Mouse (Mus musculus): Measurements from ENCODE around the gene Lrrc63. TPM values are rescaled to one million over a fixed set of nuclear protein-coding genes. Genes with fewer than 3 reads are reported as not detected.

Gene Lrrc63
- polyA plus RNA-seq, 1 experiment from 2014 or later, result 0.07 TPM

GRCm38 (mm10) chr14:75060562-75060961 lies 70.1 kb downstream of the Lrrc63 start:
- Histone ChIP-seq H3K36me3 (ENCODE audit: insufficient read depth) (no peaks in the 10 kb centered on the region), H3K4me3 (ENCODE audit: low read depth, low read length) (no peak overlapping the region), H3K27me3 (ENCODE audit: insufficient read depth, low read length) (no peaks in the 10 kb centered on the region), H3K4me1 (ENCODE audit: insufficient read depth) (no peaks in the 10 kb centered on the region), H3K9me3 (ENCODE audit: low read depth, low read length) (no peaks in the 10 kb centered on the region), H3K27ac (ENCODE audit: low read depth) (no peak overlapping the region), H3K4me2 (no peak overlapping the region), H3K9ac (no peak overlapping the region)
- 0 out of 2 replicates have a peak, but pooled peaks have one; percentile 41 for ATAC-seq (ENCODE audit: insufficient read depth)
- peak; percentile 87 for DNase-seq
- WGBS, result 36% methylated on average over 8 of the region's 8 CpGs
- TF ChIP-seq CTCF (IDR thresholded peaks at IDR 0.05; ENCODE audit: low read depth), result peak; percentile 91

GRCm38 (mm10) chr14:75056861-75057431 lies 73.7 kb downstream of the Lrrc63 start:
- Histone ChIP-seq H3K36me3 (ENCODE audit: insufficient read depth) (no peaks in the 10 kb centered on the region), H3K9ac (no peak overlapping the region), H3K4me2 (no peak overlapping the region), H3K9me3 (ENCODE audit: low read depth, low read length) (no peaks in the 10 kb centered on the region), H3K27ac (ENCODE audit: low read depth) (no peak overlapping the region), H3K27me3 (ENCODE audit: insufficient read depth, low read length) (no peaks in the 10 kb centered on the region), H3K4me1 (ENCODE audit: insufficient read depth) (0 out of 2 replicates have a peak, but pooled peaks cover 5% of the 10 kb centered on the region), H3K4me3 (ENCODE audit: low read depth, low read length) (no peak overlapping the region)
- ATAC-seq (ENCODE audit: insufficient read depth) (no peak), DNase-seq (no peak)
- TF ChIP-seq CTCF (IDR thresholded peaks at IDR 0.05; ENCODE audit: low read depth), result no peak
- WGBS, result 72% methylated on average over 9 of the region's 9 CpGs

- Histone ChIP-seq H3K36me3 (ENCODE audit: insufficient read depth) (no peaks in the 10 kb centered on the region), H3K27ac (ENCODE audit: low read depth) (no peak overlapping the region), H3K4me1 (ENCODE audit: insufficient read depth) (0 out of 2 replicates have a peak, but pooled peaks cover 5% of the 10 kb centered on the region), H3K9me3 (ENCODE audit: low read depth, low read length) (no peaks in the 10 kb centered on the region), H3K9ac (no peak overlapping the region), H3K4me3 (ENCODE audit: low read depth, low read length) (no peak overlapping the region), H3K4me2 (no peak overlapping the region), H3K27me3 (ENCODE audit: insufficient read depth, low read length) (no peaks in the 10 kb centered on the region)
- DNase-seq (peak; percentile 37), ATAC-seq (ENCODE audit: insufficient read depth) (peak; percentile 59; the same call in 1 of the 2 replicates)
- no peak for TF ChIP-seq CTCF (IDR thresholded peaks at IDR 0.05; ENCODE audit: low read depth)
- WGBS, result 43% methylated on average over 14 of the region's 14 CpGs
Measured at GRCm38 (mm10) chr14:75054455-75055343, 76.0 kb downstream of the Lrrc63 start.

- Histone ChIP-seq H3K9ac (no peak overlapping the region), H3K36me3 (ENCODE audit: insufficient read depth) (no peaks in the 10 kb centered on the region), H3K4me2 (no peak overlapping the region), H3K4me1 (ENCODE audit: insufficient read depth) (0 out of 2 replicates have a peak, but pooled peaks cover 5% of the 10 kb centered on the region), H3K27me3 (ENCODE audit: insufficient read depth, low read length) (no peaks in the 10 kb centered on the region), H3K4me3 (ENCODE audit: low read depth, low read length) (no peak overlapping the region), H3K9me3 (ENCODE audit: low read depth, low read length) (no peaks in the 10 kb centered on the region), H3K27ac (ENCODE audit: low read depth) (no peak overlapping the region)
- ATAC-seq (ENCODE audit: insufficient read depth), result no peak
- 56% methylated on average over 8 of the region's 8 CpGs for WGBS
- DNase-seq, result peak; percentile 47
- peak; percentile 42 for TF ChIP-seq CTCF (IDR thresholded peaks at IDR 0.05; ENCODE audit: low read depth)
Measured at GRCm38 (mm10) chr14:75052451-75052850, 78.2 kb downstream of the Lrrc63 start.

GRCm38 (mm10) chr14:75045184-75045583 lies 85.5 kb downstream of the Lrrc63 start:
- TF ChIP-seq CTCF (IDR thresholded peaks at IDR 0.05; ENCODE audit: low read depth), result no peak
- ATAC-seq (ENCODE audit: insufficient read depth) (no peak), DNase-seq (no peak)
- H3K9me3 ChIP-seq (ENCODE audit: low read depth, low read length), result no peaks in the 10 kb centered on the region
- no peaks in the 10 kb centered on the region for H3K27me3 ChIP-seq (ENCODE audit: insufficient read depth, low read length)
- H3K4me3 ChIP-seq (ENCODE audit: low read depth, low read length), result no peak overlapping the region
- no peak overlapping the region for H3K9ac ChIP-seq
- no peak overlapping the region for H3K4me2 ChIP-seq
- no peaks in the 10 kb centered on the region for H3K4me1 ChIP-seq (ENCODE audit: insufficient read depth)
- 66% methylated on average over 7 of the region's 7 CpGs for WGBS
- H3K27ac ChIP-seq (ENCODE audit: low read depth), result no peak overlapping the region
- H3K36me3 ChIP-seq (ENCODE audit: insufficient read depth), result no peaks in the 10 kb centered on the region

- Histone ChIP-seq H3K4me1 (ENCODE audit: insufficient read depth) (no peaks in the 10 kb centered on the region), H3K27me3 (ENCODE audit: insufficient read depth, low read length) (no peaks in the 10 kb centered on the region), H3K27ac (ENCODE audit: low read depth) (no peak overlapping the region), H3K9me3 (ENCODE audit: low read depth, low read length) (no peaks in the 10 kb centered on the region), H3K36me3 (ENCODE audit: insufficient read depth) (no peaks in the 10 kb centered on the region), H3K4me3 (ENCODE audit: low read depth, low read length) (no peak overlapping the region), H3K4me2 (no peak overlapping the region), H3K9ac (no peak overlapping the region)
- TF ChIP-seq CTCF (IDR thresholded peaks at IDR 0.05; ENCODE audit: low read depth), result 0 out of 2 replicates have a peak, but pooled peaks have one; percentile 6
- WGBS, result 56% methylated on average over 11 of the region's 11 CpGs
- peak; percentile 12 for DNase-seq
- no peak for ATAC-seq (ENCODE audit: insufficient read depth)
Measured at GRCm38 (mm10) chr14:75035431-75035830, 95.2 kb downstream of the Lrrc63 start.

Other genes starting within 250 kb of the Lrrc63 start
- gene Lrch1, start 183.0 kb downstream of the Lrrc63 start, polyA plus RNA-seq (2014; fragmentation: Nextera tagmentation; extraction: Ambion mirVana), result 18.9 and 23.9 TPM in 2 replicates
- gene Rubcnl, start 114.9 kb downstream of the Lrrc63 start, polyA plus RNA-seq (2014; fragmentation: Nextera tagmentation; extraction: Ambion mirVana), result 0.35 and 0.89 TPM in 2 replicates
- 49.7 and 55.6 TPM in 2 replicates for gene Lcp1, start 220 bp upstream of the Lrrc63 start, polyA plus RNA-seq (2014; fragmentation: Nextera tagmentation; extraction: Ambion mirVana)
- gene Cpb2, start 111.4 kb upstream of the Lrrc63 start, polyA plus RNA-seq (2014; fragmentation: Nextera tagmentation; extraction: Ambion mirVana), result not detected in 2 replicates
- 30.2 and 31.6 TPM in 2 replicates for gene Zc3h13, start 153.5 kb upstream of the Lrrc63 start, polyA plus RNA-seq (2014; fragmentation: Nextera tagmentation; extraction: Ambion mirVana)

Measured in lung, embryonic 14.5 days (tissue).